Mouse (Mus musculus): Measurements from ENCODE around the gene Frmd4b.

The Frmd4b gene

DNA sequence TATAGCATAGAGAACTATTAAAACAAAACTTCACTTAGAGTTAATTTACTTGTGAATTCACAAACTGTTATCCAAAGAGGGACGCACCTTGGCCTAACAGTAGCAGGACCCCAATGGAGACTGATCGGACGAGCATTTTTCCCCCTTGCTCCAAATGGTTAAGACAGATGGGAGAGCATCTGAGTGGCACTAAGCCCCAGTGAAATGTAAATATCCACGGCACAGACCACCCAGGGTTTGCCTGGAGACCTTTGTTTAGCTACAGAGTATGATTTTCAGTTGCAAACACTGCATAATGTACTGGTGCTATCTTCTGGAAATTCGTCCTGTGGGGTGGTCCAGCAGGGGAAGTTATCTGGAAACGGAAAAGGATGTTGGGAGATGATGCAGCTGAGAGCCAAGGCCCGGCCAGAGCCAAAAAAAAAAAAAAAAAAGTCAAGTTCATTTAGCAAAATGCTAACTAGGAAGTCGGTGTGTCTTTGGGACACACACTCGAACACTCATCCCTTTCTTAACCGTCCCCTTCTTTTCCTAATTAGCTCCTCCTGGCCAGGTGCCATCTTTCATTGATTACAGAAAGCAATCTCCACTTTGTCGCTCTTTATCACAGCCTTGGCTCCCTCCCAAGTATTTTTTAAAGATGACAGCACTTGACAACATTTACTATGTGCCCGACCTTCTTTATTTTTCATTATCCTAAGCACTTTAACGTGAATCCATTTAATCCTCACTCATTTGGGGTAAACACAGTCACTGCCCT is 95.9 kb downstream of the Frmd4b start:
- no peak for DNase-seq (ENCODE audit: low read depth, low spot score)

DNA sequence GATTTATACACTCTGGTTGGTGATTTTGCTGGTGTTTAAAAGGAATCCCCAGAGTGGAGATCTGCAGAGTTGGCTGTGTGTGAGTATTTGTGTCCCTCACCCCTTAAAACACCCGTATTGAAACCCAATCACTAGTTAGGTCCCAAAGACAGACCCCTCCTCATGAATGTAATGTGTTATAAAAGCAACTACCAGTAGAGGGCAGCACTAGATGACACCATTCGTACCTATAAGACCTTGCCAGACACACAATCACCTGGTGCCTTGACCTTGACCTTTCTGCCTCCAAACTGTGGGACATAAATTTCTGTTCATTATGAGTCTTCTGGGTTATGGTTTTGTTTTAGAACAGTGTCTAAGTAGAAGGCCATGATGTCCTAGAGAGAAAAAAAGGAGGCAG is 96.8 kb downstream of the Frmd4b start:
- DNase-seq (ENCODE audit: low read depth, low spot score), result peak; percentile 62

GRCm38 (mm10) chr6:97519553-97519952 is 97.8 kb downstream of the Frmd4b start:
- DNase-seq (ENCODE audit: low read depth, low spot score), result no peak

- DNase-seq (ENCODE audit: low read depth, low spot score), result peak; percentile 10
Observed at GRCm38 (mm10) chr6:97518467-97518866, 98.9 kb downstream of the Frmd4b start.

GRCm38 (mm10) chr6:97517616-97518235 is 99.6 kb downstream of the Frmd4b start:
- DNase-seq (ENCODE audit: low read depth, low spot score), result peak; percentile 87

GRCm38 (mm10) chr6:97516941-97517340 is 100.4 kb downstream of the Frmd4b start:
- DNase-seq (ENCODE audit: low read depth, low spot score), result no peak

DNA sequence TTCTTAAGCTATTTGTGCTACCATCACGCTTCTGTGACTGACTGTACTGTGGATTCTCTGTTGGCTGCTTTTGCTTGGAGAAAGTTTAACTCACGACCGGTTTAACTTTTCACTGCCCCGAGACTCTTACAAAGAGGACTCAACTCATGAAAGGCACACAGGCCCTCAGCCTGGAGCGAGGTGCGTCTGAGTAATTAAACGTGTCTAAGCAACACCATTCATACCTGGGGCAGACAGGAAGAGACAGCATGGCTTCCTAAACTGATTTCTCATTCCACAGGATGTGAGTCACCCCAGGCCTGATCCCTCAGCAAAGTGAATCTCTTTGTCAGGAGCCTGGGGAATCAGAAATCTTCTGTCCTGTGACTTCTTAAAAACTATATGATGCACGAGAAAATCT is 106.6 kb downstream of the Frmd4b start:
- DNase-seq (ENCODE audit: low read depth, low spot score), result no peak

GRCm38 (mm10) chr6:97509434-97509833 is 107.9 kb downstream of the Frmd4b start:
- no peak for DNase-seq (ENCODE audit: low read depth, low spot score)

DNA sequence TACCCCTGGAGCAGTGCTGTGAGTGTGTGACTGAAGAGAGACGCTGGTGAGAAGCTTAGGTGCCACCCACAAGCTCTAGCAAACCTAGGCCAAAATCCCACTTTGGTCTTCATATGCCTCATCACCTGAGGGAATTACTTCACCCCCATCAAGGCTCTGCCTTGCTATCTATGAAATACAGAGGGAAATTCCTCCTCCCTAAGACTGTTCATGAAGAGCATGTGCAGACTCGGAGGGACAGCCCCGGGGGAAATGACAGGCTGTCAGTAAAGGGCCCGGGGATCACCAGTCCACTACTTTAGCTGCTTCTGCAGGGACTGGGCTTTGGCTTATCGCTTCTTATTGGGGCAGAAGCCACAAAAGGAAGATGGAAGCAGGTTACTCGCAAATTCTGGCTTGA is 108.9 kb downstream of the Frmd4b start:
- DNase-seq (ENCODE audit: low read depth, low spot score), result no peak

GRCm38 (mm10) chr6:97507893-97508292 is 109.4 kb downstream of the Frmd4b start:
- no peak for DNase-seq (ENCODE audit: low read depth, low spot score)

DNA sequence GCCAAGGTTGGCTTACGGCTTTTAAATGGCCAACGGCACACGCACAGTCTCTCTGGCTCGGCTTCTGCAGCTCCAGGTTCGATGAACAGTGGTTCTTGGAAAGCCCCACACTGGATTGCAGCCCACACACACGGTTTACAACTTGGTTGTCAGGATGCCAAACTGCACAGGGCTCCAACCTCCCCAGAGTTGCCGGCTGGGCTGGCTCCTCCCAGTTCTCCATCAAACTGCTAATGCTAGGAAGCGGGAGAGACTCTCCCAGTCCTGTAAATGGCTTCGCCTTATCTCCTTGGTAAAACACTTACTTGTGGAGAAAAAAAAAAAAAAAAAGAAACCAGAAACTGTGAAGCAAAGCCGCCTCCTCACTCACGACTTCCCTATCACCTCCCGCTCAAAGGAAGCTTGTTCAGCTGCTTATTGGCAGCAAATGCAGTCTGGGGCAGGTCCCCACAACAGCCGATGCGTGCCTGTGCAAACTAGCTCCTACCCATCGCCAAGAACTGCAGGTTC is 111.1 kb downstream of the Frmd4b start:
- peak; percentile 32 for DNase-seq (ENCODE audit: low read depth, low spot score)

GRCm38 (mm10) chr6:97504673-97505072 is 112.7 kb downstream of the Frmd4b start:
- DNase-seq (ENCODE audit: low read depth, low spot score), result no peak

DNA sequence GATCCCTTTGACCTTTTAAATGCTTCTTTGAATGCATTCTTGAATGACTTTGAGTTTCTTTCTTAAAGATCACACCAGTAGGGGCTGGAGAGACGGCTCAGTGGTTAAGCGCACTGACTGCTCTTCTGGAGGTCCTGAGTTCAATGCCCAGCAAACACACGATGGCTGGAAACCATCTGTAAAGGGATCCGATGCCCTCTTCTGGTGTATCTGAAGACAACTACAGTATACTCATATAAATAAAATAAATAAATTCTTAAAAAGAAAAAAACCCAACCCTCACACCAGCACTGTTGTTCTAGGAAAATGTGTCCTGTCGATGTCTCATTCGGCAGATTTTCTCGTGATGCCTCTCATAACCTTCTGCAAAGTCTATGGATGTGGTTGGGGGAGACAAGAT is 116.3 kb downstream of the Frmd4b start:
- no peak for DNase-seq (ENCODE audit: low read depth, low spot score)

- DNase-seq (ENCODE audit: low read depth, low spot score), result no peak
Observed at GRCm38 (mm10) chr6:97500246-97500645, 117.1 kb downstream of the Frmd4b start.

- no peak for DNase-seq (ENCODE audit: low read depth, low spot score)
Observed at GRCm38 (mm10) chr6:97496002-97496401, 121.3 kb downstream of the Frmd4b start.

DNA sequence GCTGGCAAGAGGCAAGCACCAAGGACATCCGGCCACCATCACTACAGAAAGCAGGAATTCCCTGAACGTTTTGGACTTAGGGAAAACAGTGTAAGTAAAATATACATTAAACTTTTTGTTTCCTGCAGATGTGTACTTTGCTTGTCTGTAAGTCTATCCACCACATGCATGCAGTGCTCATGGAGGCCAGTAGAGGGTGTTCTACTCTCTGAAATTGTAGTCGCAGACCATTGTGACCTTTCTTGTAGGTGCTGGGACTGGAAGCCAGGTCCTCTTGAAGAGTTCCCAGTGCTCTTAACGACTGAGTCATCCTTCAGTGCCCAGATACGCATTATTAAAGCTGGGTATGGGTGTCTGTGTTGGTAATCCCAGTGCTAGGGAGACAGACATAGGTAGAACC is 126.3 kb downstream of the Frmd4b start:
- DNase-seq (ENCODE audit: low read depth, low spot score), result peak; percentile 45

DNA sequence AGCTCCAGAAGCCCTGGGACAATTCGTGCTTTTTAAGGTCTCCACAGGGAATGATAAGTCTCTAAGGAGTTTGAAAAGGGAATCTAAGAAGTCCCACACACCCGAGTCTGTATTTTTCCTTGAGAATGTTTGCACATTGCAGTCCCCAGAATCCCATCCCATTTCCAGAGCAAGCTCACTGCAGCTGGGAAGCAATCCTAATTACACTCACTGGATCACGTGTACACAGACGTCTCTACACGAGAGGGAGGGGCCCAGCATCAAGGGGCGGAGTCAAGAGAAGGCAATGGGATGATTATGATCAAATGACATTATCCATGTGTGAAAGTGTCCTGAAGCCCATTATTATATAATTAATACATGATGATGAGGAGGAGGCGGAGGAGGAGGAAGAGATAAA is 128.5 kb downstream of the Frmd4b start:
- DNase-seq (ENCODE audit: low read depth, low spot score), result peak; percentile 37

- DNase-seq (ENCODE audit: low read depth, low spot score), result no peak
Observed at GRCm38 (mm10) chr6:97488280-97488679, 129.1 kb downstream of the Frmd4b start.

GRCm38 (mm10) chr6:97487535-97488081 is 129.7 kb downstream of the Frmd4b start:
- DNase-seq (ENCODE audit: low read depth, low spot score), result peak; percentile 38

GRCm38 (mm10) chr6:97486813-97487361 is 130.5 kb downstream of the Frmd4b start:
- peak; percentile 17 for DNase-seq (ENCODE audit: low read depth, low spot score)

DNA sequence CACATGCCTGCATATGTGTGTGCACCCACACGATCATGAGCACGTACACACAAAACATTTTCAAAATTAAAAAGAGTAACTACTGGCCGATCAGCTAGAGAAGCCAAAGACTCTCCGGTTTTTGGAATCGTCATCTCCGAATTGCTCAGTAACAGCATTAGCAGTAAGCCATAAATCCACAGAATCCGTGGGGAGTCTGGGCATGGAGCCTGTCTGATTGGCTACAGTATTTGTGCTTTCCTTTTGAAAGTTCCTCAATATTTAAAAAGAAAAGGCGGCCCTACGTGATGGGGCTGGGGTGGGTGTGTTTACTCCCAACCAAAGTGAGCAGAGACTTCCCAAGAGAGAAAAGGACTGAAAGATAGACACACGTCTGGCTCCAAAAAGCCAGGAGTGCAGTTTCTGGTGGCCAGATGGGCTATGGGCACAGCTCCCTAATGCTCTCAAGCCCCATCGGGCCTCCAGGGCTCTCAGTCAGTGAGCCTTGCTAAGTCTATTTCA is 131.4 kb downstream of the Frmd4b start:
- no peak for DNase-seq (ENCODE audit: low read depth, low spot score)

GRCm38 (mm10) chr6:97481912-97482311 is 135.4 kb downstream of the Frmd4b start:
- DNase-seq (ENCODE audit: low read depth, low spot score), result no peak
